Mouse (Mus musculus): ENCODE data around the gene Ncf4. TPM values are rescaled to one million over a fixed set of nuclear protein-coding genes. Genes with fewer than 3 reads are reported as not detected.

The Ncf4 gene
- 1 to 10 TPM; 1.6 to 1.8 TPM for total RNA-seq (2021)
- 4.5 and 4.9 TPM in 2 replicates for polyA plus RNA-seq (2012; rRNA removed)
- long read RNA-seq, result 0 reads

GRCm38 (mm10) chr15:78244695-78245492 lies at the start of gene Ncf4:
Gene Ncf4, plus strand, starts transcription at chr15:78244801.
- H3K9ac ChIP-seq (ENCODE audit: low read depth, low read length), result no peak within 1 kb of the TSS

GRCm38 (mm10) chr15:78195096-78195880 lies 49.3 kb upstream of the Ncf4 start:
- Histone ChIP-seq H3K4me1 (ENCODE audit: control insufficient read depth, insufficient read depth, low read length) (no peaks in the 10 kb centered on the region), H3K27me3 (ENCODE audit: control insufficient read depth, insufficient read depth, low read length) (no peaks in the 10 kb centered on the region), H3K4me3 (no peak overlapping the region), H3K9ac (ENCODE audit: low read depth, low read length) (no peak overlapping the region), H3K27ac (no peak overlapping the region), H3K79me2 (replicated peaks; ENCODE audit: control insufficient read depth, insufficient read depth, low read length) (no peaks in the 10 kb centered on the region), H3K36me3 (ENCODE audit: control insufficient read depth, insufficient read depth, low read length) (no peaks in the 10 kb centered on the region)
- TF ChIP-seq POLR2A (IDR thresholded peaks at IDR 0.05; ENCODE audit: insufficient read depth, low read depth, low read length) (no peak), EP300 (IDR thresholded peaks at IDR 0.05; ENCODE audit: insufficient read depth, low read depth, low read length) (peak; percentile 46; the same call in 1 of the 2 replicates)
- DNase-seq, result peak in 1 of 2 experiments; percentile 15
- 40% methylated on average over 28 of the region's 28 CpGs for WGBS
- intact Hi-C loops (cut with DNase I), result no loop called here

More at GRCm38 (mm10) chr15:78244695-78245492, at the start of gene Ncf4:
- Histone ChIP-seq H3K27me3 (ENCODE audit: control insufficient read depth, insufficient read depth, low read length) (no peaks in the 10 kb centered on the region), H3K4me1 (ENCODE audit: control insufficient read depth, insufficient read depth, low read length) (no peaks in the 10 kb centered on the region), H3K36me3 (ENCODE audit: control insufficient read depth, insufficient read depth, low read length) (no peaks in the 10 kb centered on the region), H3K4me3 (no peak within 1 kb of the TSS), H3K27ac (no peak within 1 kb of the TSS), H3K79me2 (replicated peaks; ENCODE audit: control insufficient read depth, insufficient read depth, low read length) (no peaks in the 10 kb centered on the region)
- DNase-seq, result peak; percentile 42 to 77
- WGBS, result 66% methylated on average over 7 of the region's 7 CpGs
- TF ChIP-seq POLR2A (IDR thresholded peaks at IDR 0.05; ENCODE audit: insufficient read depth, low read depth, low read length) (0 out of 2 replicates have a peak, but pooled peaks have one; percentile 13), CTCF (IDR thresholded peaks at IDR 0.05) (no peak), EP300 (IDR thresholded peaks at IDR 0.05; ENCODE audit: insufficient read depth, low read depth, low read length) (no peak)
- intact Hi-C loops (cut with DNase I), result no loop called here

- DNase-seq, result peak; percentile 28 to 45
- WGBS, result 3% methylated on average over 41 of the region's 41 CpGs
- Histone ChIP-seq H3K4me1 (ENCODE audit: control insufficient read depth, insufficient read depth, low read length) (no peaks in the 10 kb centered on the region), H3K9ac (ENCODE audit: low read depth, low read length) (no peak overlapping the region), H3K79me2 (replicated peaks; ENCODE audit: control insufficient read depth, insufficient read depth, low read length) (no peaks in the 10 kb centered on the region), H3K36me3 (ENCODE audit: control insufficient read depth, insufficient read depth, low read length) (no peaks in the 10 kb centered on the region), H3K27ac (no peak overlapping the region), H3K27me3 (ENCODE audit: control insufficient read depth, insufficient read depth, low read length) (peaks cover 11% of the 10 kb centered on the region; the same call in 1 of the 2 replicates), H3K4me3 (no peak overlapping the region)
- TF ChIP-seq EP300 (IDR thresholded peaks at IDR 0.05; ENCODE audit: insufficient read depth, low read depth, low read length) (no peak), POLR2A (IDR thresholded peaks at IDR 0.05; ENCODE audit: insufficient read depth, low read depth, low read length) (no peak), CTCF (IDR thresholded peaks at IDR 0.05) (no peak)
- intact Hi-C loops (cut with DNase I), result no loop called here
Observed at GRCm38 (mm10) chr15:78204053-78204847, 40.4 kb upstream of the Ncf4 start.

DNA sequence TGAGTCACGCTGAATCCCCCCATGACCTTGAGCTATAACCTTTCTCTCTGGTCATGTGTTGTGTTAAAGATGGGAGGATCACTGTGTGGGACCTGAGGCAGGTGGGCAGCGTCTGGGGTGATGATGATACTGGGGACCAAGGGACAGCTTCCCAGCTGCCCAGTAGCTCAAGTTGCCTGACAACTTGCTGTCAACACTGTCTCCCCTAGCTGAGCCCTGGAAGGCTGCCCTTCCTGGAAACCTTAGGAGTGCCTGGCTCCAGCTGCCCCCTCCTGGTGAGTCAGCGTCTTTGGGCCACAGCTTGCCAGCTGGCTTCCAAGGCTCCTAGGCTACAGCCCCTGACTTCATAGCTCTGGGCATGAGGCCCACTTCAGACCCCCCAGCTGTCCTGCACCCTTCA lies 39.4 kb upstream of the Ncf4 start:
- intact Hi-C loops (cut with DNase I), result no loop called here
- H3K27me3 ChIP-seq (ENCODE audit: control insufficient read depth, insufficient read depth, low read length), result peaks cover 11% of the 10 kb centered on the region; the same call in 1 of the 2 replicates

DNA sequence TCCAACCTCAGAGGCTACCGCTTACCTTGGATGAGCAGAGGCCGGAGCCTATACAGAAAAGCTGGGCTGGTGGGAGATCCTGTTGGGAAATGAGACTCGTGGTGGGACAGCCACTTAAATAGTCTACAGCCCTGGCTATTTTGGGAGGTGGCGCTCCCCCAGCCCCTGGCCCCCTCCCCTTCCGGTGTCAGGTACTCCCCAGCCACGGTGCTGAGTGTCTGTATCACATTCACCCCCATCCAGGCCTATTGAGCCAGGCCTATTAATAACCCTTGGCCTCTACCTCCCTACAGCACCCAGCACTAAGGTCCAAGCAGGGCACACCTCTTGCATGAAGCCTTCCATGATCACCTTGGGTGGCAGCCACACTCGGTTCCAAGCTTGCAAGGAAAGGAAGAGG lies 38.3 kb upstream of the Ncf4 start, which contains the start of gene Pvalb:
Gene Pvalb, minus strand, starts transcription at position 89 of the 400 bp plus-strand sequence.
- Histone ChIP-seq H3K27ac (no peak within 1 kb of the TSS), H3K4me1 (ENCODE audit: control insufficient read depth, insufficient read depth, low read length) (no peaks in the 10 kb centered on the region), H3K9ac (ENCODE audit: low read depth, low read length) (no peak within 1 kb of the TSS), H3K79me2 (replicated peaks; ENCODE audit: control insufficient read depth, insufficient read depth, low read length) (no peaks in the 10 kb centered on the region), H3K36me3 (ENCODE audit: control insufficient read depth, insufficient read depth, low read length) (no peaks in the 10 kb centered on the region), H3K27me3 (ENCODE audit: control insufficient read depth, insufficient read depth, low read length) (peaks cover 11% of the 10 kb centered on the region; the same call in 1 of the 2 replicates), H3K4me3 (no peak within 1 kb of the TSS)
- WGBS, result 74% methylated on average over 7 of the region's 7 CpGs
- no peak for DNase-seq
- intact Hi-C loops (cut with DNase I), result no loop called here
- TF ChIP-seq POLR2A (IDR thresholded peaks at IDR 0.05; ENCODE audit: insufficient read depth, low read depth, low read length), result no peak
- TF ChIP-seq CTCF (IDR thresholded peaks at IDR 0.05), result no peak
- no peak for TF ChIP-seq EP300 (IDR thresholded peaks at IDR 0.05; ENCODE audit: insufficient read depth, low read depth, low read length)

More for the DNA sequence above, 39.4 kb upstream of the Ncf4 start:
- no peak overlapping the region for H3K4me3 ChIP-seq
- H3K27ac ChIP-seq, result no peak overlapping the region
- DNase-seq, result peak in 1 of 2 experiments; percentile 27
- H3K36me3 ChIP-seq (ENCODE audit: control insufficient read depth, insufficient read depth, low read length), result no peaks in the 10 kb centered on the region
- H3K79me2 ChIP-seq (replicated peaks; ENCODE audit: control insufficient read depth, insufficient read depth, low read length), result no peaks in the 10 kb centered on the region
- TF ChIP-seq CTCF (IDR thresholded peaks at IDR 0.05) (peak; percentile 51), EP300 (IDR thresholded peaks at IDR 0.05; ENCODE audit: insufficient read depth, low read depth, low read length) (no peak)
- H3K4me1 ChIP-seq (ENCODE audit: control insufficient read depth, insufficient read depth, low read length), result no peaks in the 10 kb centered on the region
- 29% methylated on average over 3 of the region's 3 CpGs for WGBS
- no peak overlapping the region for H3K9ac ChIP-seq (ENCODE audit: low read depth, low read length)
